Mouse (Mus musculus) forebrain, embryonic 11.5 days (tissue): Measurements from ENCODE around the gene Vdr. TPM values are rescaled to one million over a fixed set of nuclear protein-coding genes. Genes with fewer than 3 reads are reported as not detected.

Source experiments
- ATAC-seq: fragments of 200-750 bp; cut with Nextera tagmentation; replicated peaks from 2 replicates; pipeline ENCODE4 v1.8.0; 2017; ENCODE audit warnings: moderate TSS enrichment; ENCODE audit not compliant: low FRiP score
- DNase-seq: peaks from one replicate; pipeline ENCODE4 v3.0.0-alpha.2; 2017; ENCODE audit warnings: low spot score
- H3K27ac ChIP-seq: fragments of 300-500 bp; sonication (generic); 2 replicates; pipeline ENCODE4 v1.5.1; 2014; ENCODE audit warnings: low read depth, low read length
- H3K27me3 ChIP-seq: fragments of 300-500 bp; sonication (generic); 2 replicates; pipeline ENCODE4 v1.6.1; 2014; ENCODE audit warnings: mild to moderate bottlenecking, low read length, mixed read lengths; ENCODE audit not compliant: control insufficient read depth, insufficient read depth
- H3K36me3 ChIP-seq: fragments of 300-500 bp; sonication (generic); 2 replicates; pipeline ENCODE4 v1.6.1; 2014; ENCODE audit warnings: mild to moderate bottlenecking, low read length, moderate library complexity, mixed read lengths; ENCODE audit not compliant: control insufficient read depth, insufficient read depth
- H3K4me1 ChIP-seq: fragments of 300-500 bp; sonication (generic); replicated peaks from 2 replicates; pipeline ENCODE4 v1.6.1; 2014; ENCODE audit warnings: low read length, mixed read lengths; ENCODE audit not compliant: control insufficient read depth, insufficient read depth
- H3K4me2 ChIP-seq: fragments of 300-500 bp; sonication (generic); 2 replicates; pipeline ENCODE4 v1.6.1; 2014; ENCODE audit warnings: low read depth, mild to moderate bottlenecking, low read length, moderate library complexity, mixed read lengths; ENCODE audit not compliant: severe bottlenecking
- H3K4me3 ChIP-seq: fragments of 300-500 bp; sonication (generic); 2 replicates; pipeline ENCODE4 v1.5.1; 2014; ENCODE audit warnings: low read depth, low read length
- H3K9ac ChIP-seq: fragments of 300-500 bp; sonication (generic); 2 replicates; pipeline ENCODE4 v1.6.1; 2014; ENCODE audit warnings: low read length
- H3K9me3 ChIP-seq: fragments of 300-500 bp; sonication (generic); 2 replicates; pipeline ENCODE4 v1.6.1; 2016; ENCODE audit warnings: low read length, mixed read lengths; ENCODE audit not compliant: control insufficient read depth
- WGBS: fragments of 180-500 bp; shearing (Covaris S2); extraction: QIAGEN DNeasy Blood & Tissue Kit; methylation state at CpG from one replicate; pipeline ENCODE4 v1.1.7; 2014; 5-methylcytosine and 5-hydroxymethylcytosine counted together
- polyA plus RNA-seq: library from polyadenylated mRNA; unstranded; fragments of >200 nt; fragmentation: Nextera tagmentation; extraction: Ambion mirVana; gene quantifications from 2 replicates; pipeline ENCODE4 v1.2.1, GENCODE M21; 2014

Gene Vdr
- polyA plus RNA-seq, 1 experiment from 2014 or later: 0.17 TPM

DNA sequence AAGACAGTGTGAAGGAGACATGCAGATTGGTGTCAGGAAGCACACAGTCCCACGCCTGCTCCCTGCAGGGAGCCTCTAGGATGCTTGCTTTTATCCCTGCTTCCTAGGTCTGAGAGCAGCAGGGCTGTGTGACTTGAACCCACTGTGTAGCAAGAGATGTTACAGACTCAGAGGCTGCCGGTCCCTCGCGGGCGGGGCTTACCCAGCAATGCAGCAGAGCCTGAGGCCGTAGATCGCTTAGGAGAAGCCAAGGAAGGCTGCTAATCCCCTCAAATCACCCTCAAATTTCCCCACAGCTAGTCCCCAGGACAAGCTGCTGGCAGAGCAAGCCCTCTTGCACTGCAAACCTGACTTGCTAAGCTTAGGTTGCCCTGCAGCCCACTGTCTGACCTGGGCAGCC, 38.3 kb upstream of the Vdr start:
- peak; percentile 55 for DNase-seq
- no peak overlapping the region for H3K27ac ChIP-seq

DNA sequence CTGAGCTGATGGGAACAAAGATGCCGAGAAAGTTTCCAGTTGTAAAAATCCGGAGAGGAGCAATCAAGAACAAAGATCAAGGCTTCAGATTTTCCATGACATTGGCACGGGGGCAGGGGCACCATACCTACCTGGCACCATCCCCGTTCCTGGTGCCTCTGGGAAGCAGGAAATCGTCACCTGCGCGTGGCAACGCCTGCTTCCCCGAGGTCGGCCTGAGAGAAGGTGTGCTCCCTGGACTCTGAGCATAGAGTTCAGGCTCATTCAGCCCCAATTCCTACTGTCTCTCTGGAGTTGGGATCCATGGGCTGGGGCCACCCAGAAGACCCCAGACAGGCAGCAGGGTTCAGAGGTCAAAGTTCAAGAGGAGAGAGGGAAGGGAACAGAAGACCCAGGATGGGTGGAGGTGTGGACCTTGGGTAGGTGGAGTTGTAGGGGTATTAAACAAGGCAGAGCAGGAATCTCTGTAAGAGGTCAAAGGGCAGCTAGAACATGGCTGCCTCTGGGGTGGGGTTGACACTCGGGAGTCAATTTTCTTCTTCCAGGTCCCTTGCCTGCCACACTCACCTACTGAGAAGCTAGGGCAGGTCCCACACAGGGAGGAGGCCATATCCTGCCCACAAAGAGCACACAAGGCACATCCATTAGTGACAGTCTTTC, 35.4 kb upstream of the Vdr start:
- WGBS: 81% methylated on average over 11 of the region's 11 CpGs

More for the DNA sequence above, 38.3 kb upstream of the Vdr start:
- Histone ChIP-seq H3K4me1 (peaks cover 3% of the 10 kb centered on the region; the same call in 1 of the 2 replicates), H3K4me2 (no peak overlapping the region), H3K9me3 (no peaks in the 10 kb centered on the region), H3K27me3 (no peaks in the 10 kb centered on the region), H3K4me3 (no peak overlapping the region), H3K36me3 (no peaks in the 10 kb centered on the region), H3K9ac (no peak overlapping the region)
- WGBS: 29% methylated on average over 7 of the region's 7 CpGs
- no peak for ATAC-seq

DNA sequence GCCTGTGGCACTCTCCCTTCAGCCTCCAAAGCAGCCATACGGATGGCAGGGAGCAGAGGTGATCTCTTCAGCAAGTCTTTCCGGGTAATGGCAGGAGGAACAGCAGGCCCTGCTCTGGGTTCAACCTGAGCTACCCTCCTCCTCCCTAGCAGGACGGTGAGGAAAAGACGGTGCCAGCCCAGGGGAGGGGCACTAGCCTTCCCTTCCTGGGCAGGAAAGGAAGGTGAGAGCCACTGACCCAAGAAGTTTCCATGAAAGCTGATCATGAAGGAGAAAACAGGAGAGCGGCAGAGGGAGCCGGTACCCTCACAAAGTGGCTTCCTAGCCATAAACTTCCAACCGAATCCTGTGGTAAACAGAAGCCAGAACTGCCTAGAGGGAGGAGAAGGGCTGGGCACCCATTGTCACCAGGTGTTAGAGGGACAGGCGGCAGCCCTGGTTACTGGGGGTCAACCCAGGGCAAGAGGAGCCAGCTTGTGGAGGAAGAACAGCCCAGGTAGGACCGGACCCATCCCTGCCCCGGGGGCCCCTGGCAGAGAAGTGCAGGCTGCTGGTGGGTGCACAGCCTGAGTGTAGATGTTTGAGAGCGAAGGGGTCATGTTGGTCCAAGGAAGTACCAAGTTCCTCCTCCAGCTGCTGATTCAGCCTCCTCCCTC, 34.6 kb upstream of the Vdr start:
- Histone ChIP-seq H3K4me2 (no peak overlapping the region), H3K27ac (no peak overlapping the region), H3K36me3 (no peaks in the 10 kb centered on the region), H3K9me3 (no peaks in the 10 kb centered on the region), H3K4me3 (no peak overlapping the region), H3K27me3 (no peaks in the 10 kb centered on the region), H3K4me1 (no peaks in the 10 kb centered on the region), H3K9ac (no peak overlapping the region)
- 85% methylated on average over 11 of the region's 11 CpGs for WGBS
- DNase-seq (peak; percentile 46), ATAC-seq (no peak)

More for the DNA sequence above, 35.4 kb upstream of the Vdr start:
- no peak overlapping the region for H3K27ac ChIP-seq
- ATAC-seq: no peak
- H3K4me1 ChIP-seq: no peaks in the 10 kb centered on the region
- no peak overlapping the region for H3K4me3 ChIP-seq
- no peaks in the 10 kb centered on the region for H3K9me3 ChIP-seq
- no peaks in the 10 kb centered on the region for H3K27me3 ChIP-seq
- no peaks in the 10 kb centered on the region for H3K36me3 ChIP-seq
- H3K4me2 ChIP-seq: no peak overlapping the region
- H3K9ac ChIP-seq: no peak overlapping the region
- DNase-seq: peak; percentile 48

DNA sequence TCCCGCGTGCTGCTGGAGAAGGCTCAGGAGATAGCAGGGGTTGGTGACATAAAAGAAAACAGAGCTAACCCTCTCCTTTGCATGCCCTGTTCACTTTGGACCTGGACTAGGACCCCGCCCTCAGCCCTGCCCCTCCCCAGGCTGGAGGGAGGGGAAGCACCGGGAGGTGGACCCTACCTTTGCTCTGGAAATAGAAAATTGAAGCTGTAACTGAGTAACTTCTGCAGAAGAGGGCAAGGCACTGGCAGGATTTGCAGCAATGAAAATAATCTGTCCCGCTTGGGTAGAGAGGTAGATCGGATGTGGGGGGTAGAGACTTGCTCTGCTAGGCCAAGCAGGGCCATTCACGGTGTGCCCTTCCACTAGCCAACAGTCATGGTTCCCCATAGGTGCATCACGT, 32.9 kb upstream of the Vdr start:
- Histone ChIP-seq H3K27me3 (no peaks in the 10 kb centered on the region), H3K9ac (no peak overlapping the region), H3K4me3 (no peak overlapping the region), H3K4me2 (no peak overlapping the region), H3K27ac (no peak overlapping the region), H3K9me3 (no peaks in the 10 kb centered on the region), H3K4me1 (no peaks in the 10 kb centered on the region), H3K36me3 (no peaks in the 10 kb centered on the region)
- ATAC-seq (no peak), DNase-seq (peak; percentile 37)
- 92% methylated on average over 8 of the region's 8 CpGs for WGBS

DNA sequence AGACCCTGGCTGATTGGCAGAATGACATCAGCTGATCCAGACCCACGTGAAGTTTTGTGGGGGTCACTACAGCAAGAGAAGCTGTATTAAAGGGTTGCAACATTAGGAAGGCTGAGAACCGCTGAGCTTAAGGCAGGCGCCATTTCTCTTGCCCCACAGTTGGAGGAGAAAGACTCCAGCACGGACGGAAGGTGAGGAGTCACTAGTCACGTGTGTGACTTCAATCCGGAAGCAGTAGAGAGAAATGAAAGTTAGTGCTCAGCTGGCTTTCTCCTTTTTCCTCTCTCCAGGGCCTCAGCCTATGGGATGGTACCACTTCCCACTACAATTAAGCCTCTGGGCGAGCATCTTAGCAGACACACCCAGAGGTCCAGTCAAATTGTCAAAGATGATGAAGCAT, 32.1 kb upstream of the Vdr start:
- no peak for ATAC-seq
- H3K36me3 ChIP-seq: no peaks in the 10 kb centered on the region
- no peak overlapping the region for H3K9ac ChIP-seq
- WGBS: 85% methylated on average over 8 of the region's 8 CpGs
- no peaks in the 10 kb centered on the region for H3K4me1 ChIP-seq
- DNase-seq: peak; percentile 29
- H3K4me2 ChIP-seq: no peak overlapping the region
- no peak overlapping the region for H3K4me3 ChIP-seq
- H3K9me3 ChIP-seq: no peaks in the 10 kb centered on the region
- no peak overlapping the region for H3K27ac ChIP-seq
- no peaks in the 10 kb centered on the region for H3K27me3 ChIP-seq

DNA sequence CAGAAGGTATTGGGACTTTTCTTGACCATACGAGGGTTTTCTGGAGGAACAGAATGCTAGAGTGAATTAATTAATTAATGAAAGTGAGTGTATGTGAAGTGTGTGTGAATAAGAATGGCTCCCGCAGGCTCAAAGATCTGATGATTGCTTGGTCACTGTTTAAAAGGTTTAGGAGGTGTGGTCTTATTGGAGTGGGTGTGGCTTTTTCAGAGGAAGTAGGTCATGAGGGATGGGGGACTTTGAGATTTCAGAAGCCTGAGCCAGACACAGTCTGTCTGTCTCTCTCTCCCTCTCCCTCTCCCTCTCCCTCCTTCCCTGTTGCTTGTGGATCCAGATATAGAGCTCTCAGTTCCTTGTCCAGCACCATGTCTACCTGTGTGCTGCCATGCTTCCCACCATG, 30.9 kb upstream of the Vdr start:
- Histone ChIP-seq H3K36me3 (no peaks in the 10 kb centered on the region), H3K4me2 (no peak overlapping the region), H3K27me3 (no peaks in the 10 kb centered on the region), H3K9ac (no peak overlapping the region), H3K4me1 (no peaks in the 10 kb centered on the region), H3K9me3 (no peaks in the 10 kb centered on the region), H3K27ac (no peak overlapping the region), H3K4me3 (no peak overlapping the region)
- ATAC-seq: no peak
- peak; percentile 6 for DNase-seq
- 88% methylated on average over 2 of the region's 2 CpGs for WGBS

DNA sequence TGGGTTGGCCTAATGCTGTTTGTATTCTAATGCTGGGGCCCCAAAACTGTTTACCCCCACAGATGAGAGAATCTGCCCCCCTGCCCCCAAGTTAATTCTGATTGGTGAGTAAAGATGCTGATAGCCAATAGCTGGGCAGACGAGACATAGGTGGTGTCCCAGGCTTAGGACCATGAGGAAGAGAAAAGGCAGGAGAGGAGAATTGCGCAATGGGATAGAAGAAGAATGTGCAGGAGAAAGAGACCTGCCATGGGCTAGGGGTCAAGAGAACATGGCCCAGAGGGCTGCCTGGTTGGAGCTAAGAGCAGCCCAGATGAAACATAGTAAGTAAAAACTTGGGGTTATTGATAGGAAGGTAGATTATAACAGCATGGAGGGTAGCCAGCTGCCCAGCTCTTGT, 29.7 kb upstream of the Vdr start:
- Histone ChIP-seq H3K9ac (no peak overlapping the region), H3K27me3 (no peaks in the 10 kb centered on the region), H3K9me3 (no peaks in the 10 kb centered on the region), H3K4me1 (no peaks in the 10 kb centered on the region), H3K27ac (no peak overlapping the region), H3K36me3 (no peaks in the 10 kb centered on the region), H3K4me3 (no peak overlapping the region), H3K4me2 (no peak overlapping the region)
- ATAC-seq (no peak), DNase-seq (peak; percentile 2)
- WGBS: 84% methylated on average over 2 of the region's 2 CpGs

DNA sequence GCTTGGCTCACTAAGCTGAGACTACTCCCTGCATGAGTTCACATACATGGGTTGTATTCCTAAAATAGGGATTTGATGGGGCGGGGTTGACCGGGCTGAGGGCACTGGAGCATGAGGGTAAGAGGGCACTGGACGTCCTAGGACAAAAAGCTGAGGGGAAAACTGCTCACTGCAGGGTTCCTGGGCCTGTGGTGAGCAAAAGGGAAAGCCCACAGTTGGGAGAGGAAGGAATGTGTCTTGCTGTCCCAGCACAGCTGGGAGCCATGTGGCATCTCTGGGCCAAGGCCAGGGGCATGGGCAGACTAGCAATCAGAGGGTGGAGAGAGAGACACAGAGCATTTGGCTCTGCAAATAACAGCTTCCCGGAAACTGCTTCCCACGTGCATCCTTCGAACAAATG, 28.1 kb upstream of the Vdr start:
- no peak overlapping the region for H3K27ac ChIP-seq
- H3K27me3 ChIP-seq: no peaks in the 10 kb centered on the region
- H3K9me3 ChIP-seq: no peaks in the 10 kb centered on the region
- DNase-seq (peak; percentile 30), ATAC-seq (no peak)
- no peak overlapping the region for H3K4me3 ChIP-seq
- H3K4me1 ChIP-seq: no peaks in the 10 kb centered on the region
- no peak overlapping the region for H3K4me2 ChIP-seq
- H3K36me3 ChIP-seq: no peaks in the 10 kb centered on the region
- 62% methylated on average over 6 of the region's 6 CpGs for WGBS
- no peak overlapping the region for H3K9ac ChIP-seq

DNA sequence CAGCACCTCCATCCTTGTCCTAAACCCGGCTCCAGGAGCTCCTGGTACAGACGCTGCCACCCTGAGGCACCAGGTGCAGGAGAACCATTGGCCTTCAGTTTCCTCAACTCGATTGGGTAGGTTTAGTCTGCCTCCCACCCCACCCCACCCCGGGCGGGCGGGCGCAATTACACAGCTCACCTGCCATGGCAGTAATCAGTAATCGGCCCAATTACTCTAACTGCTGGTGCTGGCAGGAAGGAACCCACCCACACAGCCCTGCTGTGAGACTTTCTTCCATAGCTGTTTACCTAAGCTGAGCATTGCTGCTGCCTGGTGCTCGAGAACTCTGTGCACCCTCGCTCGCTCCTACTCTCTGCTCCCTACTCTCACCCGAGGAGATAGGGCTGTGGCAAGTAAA, 22.0 kb upstream of the Vdr start:
- Histone ChIP-seq H3K9ac (no peak overlapping the region), H3K27ac (no peak overlapping the region), H3K27me3 (no peaks in the 10 kb centered on the region), H3K4me2 (no peak overlapping the region), H3K9me3 (no peaks in the 10 kb centered on the region), H3K4me1 (no peaks in the 10 kb centered on the region), H3K4me3 (no peak overlapping the region), H3K36me3 (no peaks in the 10 kb centered on the region)
- WGBS: 92% methylated on average over 12 of the region's 12 CpGs
- ATAC-seq: no peak
- no peak for DNase-seq
